Mouse (Mus musculus): Measurements from ENCODE around the gene Gm9376.

GRCm38 (mm10) chr14:118289133-118289532, 22.4 kb downstream of the Gm9376 start:
- TF ChIP-seq CTCF (IDR thresholded peaks at IDR 0.05; ENCODE audit: borderline replicate concordance, insufficient read depth, low read depth, low read length), result no peak
- TF ChIP-seq POLR2A (IDR thresholded peaks at IDR 0.05; ENCODE audit: borderline replicate concordance, insufficient read depth, low read length), result no peak
